Mouse (Mus musculus): ENCODE data around the gene Gys1. TPM values are rescaled to one million over a fixed set of nuclear protein-coding genes. Genes with fewer than 3 reads are reported as not detected.

Gys1 gene
- polyA plus RNA-seq, 1 experiment from 2014 or later, result 10.6 TPM

- peaks cover 12% of the 10 kb centered on the region for H3K27me3 ChIP-seq (ENCODE audit: control insufficient read depth, insufficient read depth, low read length)
- no peaks in the 10 kb centered on the region for H3K9me3 ChIP-seq (ENCODE audit: control insufficient read depth, low read length)
- H3K36me3 ChIP-seq (ENCODE audit: control insufficient read depth, insufficient read depth, low read length), result no peaks in the 10 kb centered on the region
- peak; percentile 47 for ATAC-seq (ENCODE audit: low FRiP score, low TSS enrichment)
- H3K4me2 ChIP-seq (replicated peaks; ENCODE audit: low read depth), result peak overlapping the region; percentile 58
- H3K4me3 ChIP-seq (ENCODE audit: low read depth, low read length), result peak overlapping the region; percentile 42
- DNase-seq (ENCODE audit: low spot score), result peak; percentile 35
- 0 out of 2 replicates have a peak overlapping the region, but pooled peaks have one; percentile 13 for H3K9ac ChIP-seq (ENCODE audit: low read length)
- TF ChIP-seq CTCF (IDR thresholded peaks at IDR 0.05; ENCODE audit: low read depth) (peak; percentile 35), EP300 (optimal IDR thresholded peaks at IDR 0.05) (no peak)
- no peaks in the 10 kb centered on the region; the same call in 1 of the 2 replicates for H3K4me1 ChIP-seq (replicated peaks; ENCODE audit: control insufficient read depth, insufficient read depth)
- H3K27ac ChIP-seq (replicated peaks), result no peak overlapping the region
- 1% methylated on average over 112 of the region's 114 CpGs for WGBS
These were observed 28.2 kb upstream of the Gys1 start for GRCm38 (mm10) chr7:45406157-45407156.

- H3K4me3 ChIP-seq (ENCODE audit: low read depth, low read length), result no peak overlapping the region
- H3K36me3 ChIP-seq (ENCODE audit: control insufficient read depth, insufficient read depth, low read length), result no peaks in the 10 kb centered on the region
- no peak for ATAC-seq (ENCODE audit: low FRiP score, low TSS enrichment)
- no peaks in the 10 kb centered on the region; the same call in 1 of the 2 replicates for H3K4me1 ChIP-seq (replicated peaks; ENCODE audit: control insufficient read depth, insufficient read depth)
- no peaks in the 10 kb centered on the region for H3K9me3 ChIP-seq (ENCODE audit: control insufficient read depth, low read length)
- H3K27me3 ChIP-seq (ENCODE audit: control insufficient read depth, insufficient read depth, low read length), result peaks cover 12% of the 10 kb centered on the region
- no peak for TF ChIP-seq CTCF (IDR thresholded peaks at IDR 0.05; ENCODE audit: low read depth)
- TF ChIP-seq EP300 (optimal IDR thresholded peaks at IDR 0.05), result no peak
- H3K4me2 ChIP-seq (replicated peaks; ENCODE audit: low read depth), result no peak overlapping the region
- no peak overlapping the region for H3K9ac ChIP-seq (ENCODE audit: low read length)
- H3K27ac ChIP-seq (replicated peaks), result no peak overlapping the region
- 73% methylated on average over 10 of the region's 10 CpGs for WGBS
- no peak for DNase-seq (ENCODE audit: low spot score)
These were observed 26.8 kb upstream of the Gys1 start for GRCm38 (mm10) chr7:45407836-45408235.

GRCm38 (mm10) chr7:45408351-45408750 is 26.3 kb upstream of the Gys1 start:
- Histone ChIP-seq H3K9ac (ENCODE audit: low read length) (no peak overlapping the region), H3K4me2 (replicated peaks; ENCODE audit: low read depth) (no peak overlapping the region), H3K4me1 (replicated peaks; ENCODE audit: control insufficient read depth, insufficient read depth) (no peaks in the 10 kb centered on the region; the same call in 1 of the 2 replicates), H3K27ac (replicated peaks) (no peak overlapping the region), H3K27me3 (ENCODE audit: control insufficient read depth, insufficient read depth, low read length) (peaks cover 12% of the 10 kb centered on the region), H3K36me3 (ENCODE audit: control insufficient read depth, insufficient read depth, low read length) (no peaks in the 10 kb centered on the region), H3K4me3 (ENCODE audit: low read depth, low read length) (no peak overlapping the region), H3K9me3 (ENCODE audit: control insufficient read depth, low read length) (no peaks in the 10 kb centered on the region)
- ATAC-seq (ENCODE audit: low FRiP score, low TSS enrichment), result no peak
- WGBS, result 60% methylated on average over 7 of the region's 7 CpGs
- TF ChIP-seq EP300 (optimal IDR thresholded peaks at IDR 0.05) (no peak), CTCF (IDR thresholded peaks at IDR 0.05; ENCODE audit: low read depth) (no peak)
- no peak for DNase-seq (ENCODE audit: low spot score)

- Histone ChIP-seq H3K9me3 (ENCODE audit: control insufficient read depth, low read length) (no peaks in the 10 kb centered on the region), H3K9ac (ENCODE audit: low read length) (no peak overlapping the region), H3K27me3 (ENCODE audit: control insufficient read depth, insufficient read depth, low read length) (peaks cover 12% of the 10 kb centered on the region), H3K4me1 (replicated peaks; ENCODE audit: control insufficient read depth, insufficient read depth) (no peaks in the 10 kb centered on the region; the same call in 1 of the 2 replicates), H3K4me2 (replicated peaks; ENCODE audit: low read depth) (no peak overlapping the region), H3K36me3 (ENCODE audit: control insufficient read depth, insufficient read depth, low read length) (no peaks in the 10 kb centered on the region), H3K4me3 (ENCODE audit: low read depth, low read length) (no peak overlapping the region), H3K27ac (replicated peaks) (no peak overlapping the region)
- no peak for DNase-seq (ENCODE audit: low spot score)
- TF ChIP-seq CTCF (IDR thresholded peaks at IDR 0.05; ENCODE audit: low read depth) (no peak), EP300 (optimal IDR thresholded peaks at IDR 0.05) (no peak)
- WGBS, result 88% methylated on average over 17 of the region's 17 CpGs
- ATAC-seq (ENCODE audit: low FRiP score, low TSS enrichment), result no peak
These were observed 25.7 kb upstream of the Gys1 start for GRCm38 (mm10) chr7:45408949-45409348.

- Histone ChIP-seq H3K27ac (replicated peaks) (no peak overlapping the region), H3K9ac (ENCODE audit: low read length) (no peak overlapping the region), H3K36me3 (ENCODE audit: control insufficient read depth, insufficient read depth, low read length) (no peaks in the 10 kb centered on the region), H3K9me3 (ENCODE audit: control insufficient read depth, low read length) (no peaks in the 10 kb centered on the region), H3K4me3 (ENCODE audit: low read depth, low read length) (no peak overlapping the region), H3K27me3 (ENCODE audit: control insufficient read depth, insufficient read depth, low read length) (peaks cover 12% of the 10 kb centered on the region), H3K4me2 (replicated peaks; ENCODE audit: low read depth) (no peak overlapping the region), H3K4me1 (replicated peaks; ENCODE audit: control insufficient read depth, insufficient read depth) (no peaks in the 10 kb centered on the region; the same call in 1 of the 2 replicates)
- no peak for ATAC-seq (ENCODE audit: low FRiP score, low TSS enrichment)
- TF ChIP-seq CTCF (IDR thresholded peaks at IDR 0.05; ENCODE audit: low read depth) (no peak), EP300 (optimal IDR thresholded peaks at IDR 0.05) (no peak)
- WGBS, result 86% methylated on average over 8 of the region's 8 CpGs
- no peak for DNase-seq (ENCODE audit: low spot score)
These were observed 25.0 kb upstream of the Gys1 start for GRCm38 (mm10) chr7:45409497-45410163.

Measured in stomach, postnatal 0 days (tissue).